Comparison of ENCODE assay signal across 12 mouse cellular contexts in the genomic region with DNA sequence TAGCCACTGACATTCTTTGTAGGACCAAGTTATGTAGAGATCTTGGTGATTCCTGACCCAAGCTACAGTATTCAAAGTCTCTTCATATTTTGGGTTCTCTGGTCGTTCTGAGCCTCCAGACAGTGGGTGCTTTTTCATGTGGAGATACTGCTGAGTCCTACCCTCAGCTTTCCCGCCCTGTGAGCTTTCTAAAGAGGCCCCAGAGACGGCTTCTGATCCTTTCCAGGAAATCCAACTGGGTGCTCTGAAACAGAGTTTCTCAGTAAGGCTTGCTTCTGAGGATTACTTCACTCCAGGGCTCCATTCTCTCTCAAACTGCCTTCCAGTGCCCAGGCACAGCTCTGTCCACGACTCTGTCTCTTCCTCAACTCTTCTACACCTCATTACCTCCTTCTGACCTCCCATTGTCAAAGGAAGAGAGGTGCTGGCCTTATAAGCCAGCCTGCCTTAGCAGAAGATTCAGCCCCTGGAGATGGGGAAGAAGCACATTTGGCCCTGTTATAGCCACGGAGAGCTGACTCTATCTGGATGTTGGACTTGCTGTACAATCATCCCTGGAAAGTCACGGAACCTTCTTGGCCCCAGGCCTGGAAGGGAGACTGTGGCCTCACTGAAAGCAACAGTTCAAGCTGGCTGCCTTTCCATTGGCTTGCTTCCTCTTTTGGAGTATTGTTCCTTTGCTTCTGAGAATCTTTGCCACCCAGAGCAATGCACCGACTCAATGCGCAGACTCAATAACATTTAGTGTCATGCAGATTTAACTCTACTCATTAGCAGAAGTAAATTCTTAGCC.
DNase-seq lines count a peak whose midpoint lies in the region; ATAC-seq lines count a peak whose summit lies in the region.
"Had no signal": no experiment of that assay in that cellular context is flagged by ENCODE, and none has a peak within 500 bp of the region (broad histone marks: within the 10 kb centered on the region; RNA-seq: fewer than 3 reads in every experiment).

No protein-coding gene starts in this region.

- no peak overlapping the region for H3K4me3 ChIP-seq in intestine, embryonic 15.5 days (replicated peaks)
- H3K4me3 ChIP-seq: embryonic facial prominence, embryonic 15.5 days had no signal

- intact Hi-C loops in heart, postnatal 10 days (cut with DNase I), result no loop called here

- H3K27me3 ChIP-seq in intestine, embryonic 15.5 days (replicated peaks), result no peaks in the 10 kb centered on the region
- H3K27me3 ChIP-seq: embryonic facial prominence, embryonic 15.5 days had no signal

- H3K27ac ChIP-seq in intestine, embryonic 15.5 days, result no peak overlapping the region
- H3K27ac ChIP-seq: embryonic facial prominence, embryonic 15.5 days; kidney, postnatal 0 days; stomach, postnatal 0 days had no signal

- ATAC-seq in intestine, embryonic 15.5 days, result no peak

- H3K4me2 ChIP-seq in intestine, embryonic 15.5 days (replicated peaks), result no peak overlapping the region
- H3K4me2 ChIP-seq: embryonic facial prominence, embryonic 15.5 days; midbrain, embryonic 11.5 days had no signal

- no peaks in the 10 kb centered on the region for H3K4me1 ChIP-seq in intestine, embryonic 15.5 days (replicated peaks)
- H3K4me1 ChIP-seq: embryonic facial prominence, embryonic 15.5 days had no signal

- H3K9ac ChIP-seq in intestine, embryonic 15.5 days, result no peak overlapping the region
- H3K9ac ChIP-seq: embryonic facial prominence, embryonic 15.5 days had no signal

- H3K9me3 ChIP-seq in intestine, embryonic 15.5 days, result no peaks in the 10 kb centered on the region
- H3K9me3 ChIP-seq: embryonic facial prominence, embryonic 15.5 days had no signal

- H3K36me3 ChIP-seq in intestine, embryonic 15.5 days, result no peaks in the 10 kb centered on the region
- H3K36me3 ChIP-seq: embryonic facial prominence, embryonic 15.5 days had no signal

- DNase-seq in cerebellum, adult 9-10 months, result peak; percentile 3
- DNase-seq in cerebellum, postnatal 14 days, result no peak
- peak; percentile 31 for DNase-seq in ovary, postnatal 36 days (ENCODE audit: low spot score)
- DNase-seq in ovary, postnatal 14 days (ENCODE audit: low spot score), result no peak
- DNase-seq in heart, postnatal 10 days, result peak; percentile 65 to 69
- peak; percentile 51 for DNase-seq in testis, postnatal 10 days (ENCODE audit: low spot score)
- no peak for DNase-seq in embryo, embryonic 10.5 days (ENCODE audit: low spot score)

- WGBS in intestine, embryonic 15.5 days, result 81% methylated on average over 8 of the region's 8 CpGs

Comparison
In these comparisons a context has a peak if more than half of its experiments do, and no peak if none do; other contexts are left out.
1. DNase-seq: peak in cerebellum, adult 9-10 months (single experiment), ovary, postnatal 36 days (single experiment), heart, postnatal 10 days (2 of 2) and testis, postnatal 10 days (single experiment); none in cerebellum, postnatal 14 days (0 of 2), ovary, postnatal 14 days (single experiment) and embryo, embryonic 10.5 days (single experiment).